In genomic region chr10:14531090-14531489, GRCm38 (mm10) we compare ENCODE assay signal across 17 mouse cellular contexts. TPM values are rescaled to one million over a fixed set of nuclear protein-coding genes. Genes with fewer than 3 reads are reported as not detected.
A peak's percentile ranks its signal among the peaks of the same experiment; 100 is the strongest.
DNase-seq lines count a peak whose midpoint lies in the region; ATAC-seq lines count a peak whose summit lies in the region.
"Had no signal": no experiment of that assay in that cellular context is flagged by ENCODE, and none has a peak within 500 bp of the region (broad histone marks: within the 10 kb centered on the region; RNA-seq: fewer than 3 reads in every experiment).

No protein-coding gene starts in this region.

- ATAC-seq in monocyte, adult 5-6 weeks (replicated peaks; ENCODE audit: insufficient number of reproducible peaks, low FRiP score, low TSS enrichment, poor library complexity, severe bottlenecking): no peak
- no peak for ATAC-seq in hindbrain, embryonic 11.5 days (ENCODE audit: low FRiP score)
- ATAC-seq: CD4-positive, CD25-positive, alpha-beta regulatory T cell, adult 4 months; forebrain, embryonic 13.5 days; midbrain, embryonic 16.5 days had no signal

- H3K9ac ChIP-seq in hindbrain, embryonic 11.5 days (ENCODE audit: low read depth, low read length): no peak overlapping the region
- H3K9ac ChIP-seq: forebrain, embryonic 13.5 days; heart, embryonic 15.5 days had no signal

- no peaks in the 10 kb centered on the region for H3K36me3 ChIP-seq in limb, embryonic 10.5 days
- no peaks in the 10 kb centered on the region for H3K36me3 ChIP-seq in hindbrain, embryonic 11.5 days (ENCODE audit: control insufficient read depth, insufficient read depth, low read length)
- H3K36me3 ChIP-seq in forebrain, embryonic 10.5 days (replicated peaks): no peaks in the 10 kb centered on the region
- H3K36me3 ChIP-seq: heart, embryonic 15.5 days had no signal

- DNase-seq in heart, adult 9 months (ENCODE audit: low spot score in 2 of 2): peak; percentile 17 to 32
- no peak for DNase-seq in heart, postnatal 4 days
- DNase-seq in monocyte, adult 2 months (ENCODE audit: low read depth in 1 of 2, low spot score in 2 of 2): peak; percentile 27 to 37
- DNase-seq in lung, postnatal 25 days (ENCODE audit: low spot score): peak; percentile 16
- no peak for DNase-seq in limb, embryonic 10.5 days (ENCODE audit: low spot score)
- DNase-seq in hindbrain, embryonic 11.5 days (ENCODE audit: low spot score): no peak
- no peak for DNase-seq in forebrain, embryonic 10.5 days (ENCODE audit: extremely low spot score, low spot score)
- DNase-seq: cerebellum, adult 9-11 months; embryo, embryonic 11 days; kidney, adult 8-10 months; retina, postnatal 1 day had no signal

- H3K27ac ChIP-seq in limb, embryonic 10.5 days: no peak overlapping the region
- no peak overlapping the region for H3K27ac ChIP-seq in hindbrain, embryonic 11.5 days (ENCODE audit: low read depth, low read length)
- no peak overlapping the region for H3K27ac ChIP-seq in forebrain, embryonic 10.5 days
- H3K27ac ChIP-seq: forebrain, embryonic 13.5 days; heart, embryonic 15.5 days; left cerebral cortex, adult 2 months had no signal

- 85% methylated on average over 3 of the region's 3 CpGs for WGBS in limb, embryonic 10.5 days
- WGBS in hindbrain, embryonic 11.5 days: 90% methylated on average over 3 of the region's 3 CpGs
- 86% methylated on average over 3 of the region's 3 CpGs for WGBS in forebrain, embryonic 10.5 days

- H3K27me3 ChIP-seq in limb, embryonic 10.5 days (ENCODE audit: low read depth, poor library complexity, severe bottlenecking): no peaks in the 10 kb centered on the region
- no peaks in the 10 kb centered on the region for H3K27me3 ChIP-seq in hindbrain, embryonic 11.5 days (ENCODE audit: control insufficient read depth, insufficient read depth, low read length)
- H3K27me3 ChIP-seq in forebrain, embryonic 10.5 days (ENCODE audit: poor library complexity, severe bottlenecking): no peaks in the 10 kb centered on the region
- H3K27me3 ChIP-seq: forebrain, embryonic 13.5 days; heart, embryonic 15.5 days had no signal

- H3K9me3 ChIP-seq in limb, embryonic 10.5 days (replicated peaks): no peaks in the 10 kb centered on the region
- no peaks in the 10 kb centered on the region for H3K9me3 ChIP-seq in hindbrain, embryonic 11.5 days (ENCODE audit: control insufficient read depth, low read length)
- H3K9me3 ChIP-seq in forebrain, embryonic 10.5 days: no peaks in the 10 kb centered on the region
- H3K9me3 ChIP-seq: forebrain, embryonic 13.5 days; heart, embryonic 15.5 days had no signal

- no peak overlapping the region for H3K4me2 ChIP-seq in hindbrain, embryonic 11.5 days (replicated peaks; ENCODE audit: low read depth, low read length)
- H3K4me2 ChIP-seq: forebrain, embryonic 13.5 days; heart, embryonic 15.5 days had no signal

- no peaks in the 10 kb centered on the region for H3K4me1 ChIP-seq in limb, embryonic 10.5 days
- no peaks in the 10 kb centered on the region for H3K4me1 ChIP-seq in hindbrain, embryonic 11.5 days (replicated peaks; ENCODE audit: control insufficient read depth, insufficient read depth, low read length)
- H3K4me1 ChIP-seq in forebrain, embryonic 10.5 days: no peaks in the 10 kb centered on the region
- H3K4me1 ChIP-seq: forebrain, embryonic 13.5 days; heart, embryonic 15.5 days had no signal

- H3K4me3 ChIP-seq in limb, embryonic 10.5 days: no peak overlapping the region
- H3K4me3 ChIP-seq in hindbrain, embryonic 11.5 days (ENCODE audit: low read depth, low read length): no peak overlapping the region
- H3K4me3 ChIP-seq in forebrain, embryonic 10.5 days: no peak overlapping the region
- H3K4me3 ChIP-seq: forebrain, embryonic 13.5 days; heart, embryonic 15.5 days; left cerebral cortex, adult 2 months had no signal

RNA-seq across cellular contexts. Expression of gene Adgrg6, which starts 14.4 kb away (rescaled TPM):
- total RNA-seq in heart, postnatal 4 days (2021): 10 to 100 TPM in 1 of 2 experiments, 1 to 10 TPM in 1; 7.4 to 10.7 TPM
- total RNA-seq in monocyte, adult 5-6 weeks (2017): 0.48 to 0.85 TPM (median 0.58 TPM) in 3 replicates
- polyA plus RNA-seq in limb, embryonic 10.5 days (2016; fragmentation: Nextera tagmentation; extraction: Ambion mirVana): 0.45 and 0.48 TPM in 2 replicates
- polyA plus RNA-seq in hindbrain, embryonic 11.5 days (2014; fragmentation: Nextera tagmentation; extraction: Ambion mirVana): 2.2 and 3.0 TPM in 2 replicates
- polyA plus RNA-seq in forebrain, embryonic 10.5 days (2016; fragmentation: Nextera tagmentation; extraction: Ambion mirVana): 0.07 and 0.27 TPM in 2 replicates
- polyA plus RNA-seq: CD4-positive, CD25-positive, alpha-beta regulatory T cell, adult 4 months had no signal

Comparison
In these comparisons a context has a peak if more than half of its experiments do, and no peak if none do; other contexts are left out.
1. DNase-seq: peak in heart, adult 9 months (2 of 2), monocyte, adult 2 months (2 of 2) and lung, postnatal 25 days (single experiment); none in heart, postnatal 4 days (single experiment), limb, embryonic 10.5 days (single experiment), hindbrain, embryonic 11.5 days (single experiment) and forebrain, embryonic 10.5 days (single experiment).